Mouse (Mus musculus): ENCODE results near the gene Nfatc2ip.

DNA sequence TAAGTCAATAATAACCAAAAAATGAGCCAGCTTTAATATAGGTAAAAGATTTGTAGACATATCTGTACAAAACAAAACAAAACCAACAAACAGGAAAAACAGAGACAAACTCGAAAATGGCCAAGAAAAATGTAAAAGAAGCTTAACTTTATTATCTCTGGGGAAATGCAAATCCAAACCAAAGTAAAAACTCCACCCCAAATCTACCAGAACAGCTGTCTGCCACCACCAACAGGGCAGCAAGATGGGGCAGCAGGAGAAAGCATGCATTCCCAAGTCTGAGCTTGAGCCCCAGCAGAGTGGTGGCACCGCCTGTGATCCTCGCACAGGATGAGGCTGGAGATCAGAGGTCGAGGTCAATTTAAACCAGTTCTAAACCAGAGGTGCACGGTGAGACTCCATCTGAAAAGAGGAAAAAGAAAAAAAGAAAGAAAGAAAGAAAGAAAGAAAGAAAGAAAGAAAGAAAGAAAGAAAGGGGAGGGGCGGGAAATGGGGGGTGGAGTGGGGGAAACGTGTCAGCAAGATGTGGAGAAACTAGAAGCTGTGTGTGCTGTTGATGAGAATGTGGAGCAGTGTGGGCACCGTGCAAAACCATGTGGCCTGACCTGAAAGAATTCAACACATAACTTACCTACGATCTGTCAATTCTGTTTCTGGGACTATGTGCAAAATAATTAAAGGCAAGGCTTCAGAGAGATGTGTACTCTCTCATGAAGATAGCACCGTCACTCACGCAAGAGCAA is 43.1 kb downstream of the Nfatc2ip start:
- TF ChIP-seq ZNF384 (IDR thresholded peaks at IDR 0.05; ENCODE audit: low read depth, low read length) (no peak), ZC3H11A (IDR thresholded peaks at IDR 0.05; ENCODE audit: borderline replicate concordance, low read depth, low read length) (no peak), MAFK (IDR thresholded peaks at IDR 0.05; ENCODE audit: insufficient read depth, low read depth, low read length) (no peak), HCFC1 (IDR thresholded peaks at IDR 0.05; ENCODE audit: borderline replicate concordance, insufficient read depth, low read length) (no peak), CHD2 (IDR thresholded peaks at IDR 0.05; ENCODE audit: low read depth, low read length) (no peak)

Data from ES-E14 (cell line).